Mouse (Mus musculus) thymus, postnatal 25 days (tissue): ENCODE measurements around the gene Henmt1.

Experiments
- DNase-seq: peaks from one replicate; pipeline ENCODE4 v3.0.0; 2022

Gene Henmt1

DNA sequence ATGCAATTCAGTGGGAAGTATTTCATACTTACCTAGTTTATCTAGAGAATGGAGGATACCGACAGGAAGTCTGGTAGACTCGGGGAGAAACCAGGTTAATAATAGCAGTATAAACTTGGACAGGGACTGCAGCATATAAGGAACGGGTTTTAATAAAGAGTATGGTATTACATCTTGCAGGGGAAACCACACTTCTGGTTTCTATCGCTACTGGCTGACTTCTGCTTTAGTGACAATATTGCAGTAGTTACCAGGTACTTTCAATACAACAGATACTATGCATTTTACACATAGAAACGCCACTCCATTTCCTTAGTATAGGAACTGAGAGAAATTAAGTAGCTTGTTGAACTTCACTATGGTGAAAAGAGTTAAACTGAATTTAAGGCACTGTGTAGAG is 68.5 kb downstream of the Henmt1 start:
- DNase-seq = no peak
